In genomic region chr16:47394398-47394797, GRCm38 (mm10) we compare ENCODE assay signal across 27 mouse cellular contexts.
"Had no signal": no experiment of that assay in that cellular context is flagged by ENCODE, and none has a peak within 500 bp of the region (broad histone marks: within the 10 kb centered on the region; RNA-seq: fewer than 3 reads in every experiment).

No protein-coding gene starts in this region.

- H3K27me3 ChIP-seq: limb, embryonic 12.5 days; limb, embryonic 13.5 days; limb, embryonic 15.5 days; liver, embryonic 12.5 days; liver, embryonic 13.5 days; liver, embryonic 15.5 days; lung, embryonic 15.5 days; megakaryocyte, embryonic 14.5 days; midbrain, embryonic 12.5 days; midbrain, embryonic 13.5 days; midbrain, embryonic 15.5 days; neural tube, embryonic 12.5 days had no signal

- H3K36me3 ChIP-seq: limb, embryonic 10.5 days; limb, embryonic 12.5 days; limb, embryonic 13.5 days; limb, embryonic 15.5 days; liver, embryonic 12.5 days; liver, embryonic 13.5 days; liver, embryonic 15.5 days; lung, embryonic 15.5 days; midbrain, embryonic 10.5 days; midbrain, embryonic 12.5 days; midbrain, embryonic 13.5 days; midbrain, embryonic 15.5 days; neural tube, embryonic 12.5 days had no signal

- H3K4me3 ChIP-seq: limb, embryonic 10.5 days; limb, embryonic 12.5 days; limb, embryonic 13.5 days; limb, embryonic 15.5 days; liver, embryonic 12.5 days; liver, embryonic 13.5 days; liver, embryonic 15.5 days; lung, embryonic 15.5 days; megakaryocyte, embryonic 14.5 days; midbrain, embryonic 10.5 days; midbrain, embryonic 12.5 days; midbrain, embryonic 13.5 days; midbrain, embryonic 15.5 days; neural tube, embryonic 12.5 days had no signal

- H3K4me2 ChIP-seq: limb, embryonic 12.5 days; limb, embryonic 13.5 days; limb, embryonic 15.5 days; liver, embryonic 11.5 days; liver, embryonic 12.5 days; liver, embryonic 13.5 days; liver, embryonic 15.5 days; lung, embryonic 14.5 days; lung, embryonic 15.5 days; midbrain, embryonic 11.5 days; midbrain, embryonic 12.5 days; midbrain, embryonic 13.5 days; midbrain, embryonic 15.5 days; neural tube, embryonic 12.5 days had no signal

- DNase-seq: left cerebral cortex, postnatal 4 days; liver; liver, embryonic 13.5 days; liver, postnatal 0 days; lung, adult 18-20 months; lung, adult 2 months; lung, embryonic 14.5 days; lung, postnatal 10 days; lung, postnatal 14 days; lung, postnatal 36 days; lung, postnatal 4 days; midbrain, embryonic 14.5 days had no signal
